Mouse (Mus musculus): Measurements from ENCODE around the gene Gabbr1.
"Not testable (repeated sequence)": the region's sequence is repeated elsewhere in the genome, so short reads cannot be mapped to it uniquely, and the experiment has no call there.

Gene Gabbr1

DNA sequence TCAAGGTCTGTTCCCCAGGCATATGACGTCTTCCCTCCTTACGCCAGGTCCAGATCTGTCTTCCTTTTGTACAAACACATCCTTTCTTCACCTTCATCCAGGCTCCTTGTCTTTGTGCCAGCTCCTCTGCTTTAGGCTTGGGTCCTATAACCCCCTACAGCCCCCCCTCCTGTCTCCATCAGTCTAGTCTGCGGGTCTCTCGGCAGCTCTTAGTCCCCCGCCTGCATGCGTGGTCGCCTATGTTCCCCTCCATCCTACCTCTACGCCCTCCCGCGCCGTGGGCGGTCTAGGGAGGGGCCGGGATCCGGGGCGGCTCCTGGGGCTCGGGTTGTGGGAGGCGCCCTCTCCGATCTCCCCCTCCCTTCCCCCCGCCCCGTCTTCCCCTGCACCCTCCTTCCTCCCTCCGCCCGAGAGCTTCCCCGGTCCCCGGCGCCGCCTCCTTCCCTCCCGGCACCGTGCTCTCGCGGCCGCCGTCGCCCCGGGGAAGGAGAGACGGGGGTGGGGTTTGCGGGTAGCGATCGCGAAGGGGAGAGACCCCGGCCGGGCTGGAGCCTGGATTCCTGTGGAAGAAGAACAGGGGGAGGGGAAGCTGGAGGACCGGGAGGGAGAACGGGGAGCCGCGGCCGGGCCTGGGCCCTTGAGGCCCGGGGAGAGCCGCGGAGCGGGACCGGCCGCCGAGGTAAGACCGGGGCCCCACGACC, at the start of gene Gabbr1:
TSS of gene Gabbr1 (plus strand) at position 356 of the 701 bp plus-strand sequence.
- peak; percentile 90 for DNase-seq

DNA sequence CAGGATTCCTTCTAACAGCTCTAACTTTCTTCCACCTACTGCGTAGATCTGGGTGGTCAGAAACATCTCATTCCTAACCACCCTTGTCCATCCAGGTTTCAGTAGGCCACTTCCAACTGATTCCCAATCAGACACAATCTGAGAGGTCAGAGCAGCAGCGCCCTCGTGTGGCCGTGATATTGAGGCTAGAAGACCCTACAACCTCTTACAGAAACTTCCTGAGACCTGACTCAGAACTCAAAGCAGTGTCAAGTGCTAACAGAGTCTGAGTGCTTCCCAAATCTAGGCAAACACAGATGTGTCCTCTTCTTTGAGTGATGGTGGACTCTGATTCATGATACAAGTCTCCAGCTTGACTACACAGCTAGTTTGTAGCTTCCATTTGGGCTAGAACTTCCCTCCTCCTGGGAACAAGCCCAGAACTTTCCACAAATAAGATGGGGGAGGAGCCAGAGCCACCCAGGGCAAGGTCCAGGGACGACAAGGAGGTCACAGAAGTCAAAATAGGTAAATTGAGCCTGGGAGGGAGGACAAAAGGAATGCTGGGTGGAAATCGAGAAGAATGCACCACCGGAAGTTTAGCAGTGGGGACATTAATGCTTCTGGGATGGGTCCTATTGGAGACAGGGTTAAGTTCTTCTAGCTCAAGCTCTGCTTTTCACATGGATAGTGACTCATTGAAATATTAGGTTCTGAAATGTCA, 48.6 kb upstream of the Gabbr1 start:
- DNase-seq = peak; percentile 56

DNA sequence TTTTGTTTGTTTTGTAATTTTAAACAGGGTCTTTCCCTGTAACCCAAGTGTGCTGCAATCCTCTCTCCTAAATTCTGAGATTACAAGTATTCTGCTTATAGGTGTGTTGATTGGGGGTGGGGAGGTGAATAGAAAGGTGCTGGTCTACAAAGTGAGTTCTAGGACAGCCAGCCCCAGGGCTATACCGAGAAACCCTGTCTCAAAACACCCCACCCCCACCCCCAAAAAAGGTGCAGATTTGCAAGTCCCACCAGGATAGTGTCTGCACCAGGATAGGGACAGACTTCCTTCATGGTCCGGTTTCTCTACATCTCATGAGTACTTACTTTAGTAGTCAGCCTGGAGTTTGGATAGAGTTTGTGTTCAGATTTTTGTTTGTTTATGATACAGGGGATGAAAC, 47.3 kb upstream of the Gabbr1 start:
- no peak for DNase-seq

GRCm38 (mm10) chr17:37000863-37001262, 44.9 kb upstream of the Gabbr1 start, which contains the start of gene Zfp57:
TSS of gene Zfp57 (plus strand) at chr17:37001163.
- no peak for DNase-seq

GRCm38 (mm10) chr17:37002364-37003330, 43.1 kb upstream of the Gabbr1 start:
- peak; percentile 18 for DNase-seq

DNA sequence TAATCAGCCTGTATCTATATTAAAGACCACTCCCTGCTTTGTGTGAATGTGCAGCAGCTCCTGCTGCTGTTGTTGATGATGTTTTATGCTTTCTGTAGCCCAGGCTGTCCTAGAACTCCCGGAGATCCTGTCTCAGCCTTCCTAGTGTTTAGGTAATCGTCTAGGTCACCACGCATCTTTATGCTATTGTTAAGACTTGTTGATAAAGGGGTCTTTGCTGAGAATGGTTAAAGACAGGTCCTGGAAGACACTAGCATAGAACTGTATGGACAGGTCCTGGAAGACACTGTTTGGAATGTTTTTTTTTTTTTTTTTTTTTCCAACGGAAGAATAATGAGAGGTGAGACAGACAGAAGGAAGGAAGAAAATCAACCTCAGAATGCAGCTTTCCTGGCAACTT, 42.4 kb upstream of the Gabbr1 start:
- DNase-seq = no peak

GRCm38 (mm10) chr17:37008161-37008560, 37.6 kb upstream of the Gabbr1 start:
- DNase-seq = no peak

DNA sequence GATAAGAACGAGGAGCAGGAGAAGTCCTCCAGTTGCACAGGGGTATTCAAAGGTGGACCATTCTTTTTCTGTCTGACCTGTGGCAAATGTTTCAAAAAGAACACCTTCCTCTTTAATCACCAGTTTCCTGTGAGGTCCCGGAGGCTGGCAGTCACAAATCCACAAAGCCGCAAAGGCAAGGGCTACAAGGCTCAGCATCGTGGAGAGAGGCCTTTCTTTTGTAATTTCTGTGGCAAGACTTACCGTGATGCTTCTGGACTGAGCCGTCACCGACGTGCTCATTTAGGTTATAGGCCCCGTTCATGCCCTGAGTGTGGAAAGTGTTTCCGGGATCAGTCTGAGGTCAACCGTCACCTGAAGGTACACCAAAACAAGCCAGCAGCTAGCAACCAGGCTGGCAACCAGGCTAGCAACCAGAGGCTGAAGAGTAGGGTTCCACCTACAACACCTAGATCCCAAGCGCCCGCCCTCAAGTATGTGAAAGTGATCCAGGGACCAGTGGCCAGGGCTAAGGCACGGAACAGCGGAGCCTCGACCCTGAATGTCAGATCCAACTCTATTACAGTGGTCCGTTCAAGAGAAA, 36.2 kb upstream of the Gabbr1 start:
- DNase-seq = no peak

GRCm38 (mm10) chr17:37011719-37012118, 34.0 kb upstream of the Gabbr1 start:
- no peak for DNase-seq

DNA sequence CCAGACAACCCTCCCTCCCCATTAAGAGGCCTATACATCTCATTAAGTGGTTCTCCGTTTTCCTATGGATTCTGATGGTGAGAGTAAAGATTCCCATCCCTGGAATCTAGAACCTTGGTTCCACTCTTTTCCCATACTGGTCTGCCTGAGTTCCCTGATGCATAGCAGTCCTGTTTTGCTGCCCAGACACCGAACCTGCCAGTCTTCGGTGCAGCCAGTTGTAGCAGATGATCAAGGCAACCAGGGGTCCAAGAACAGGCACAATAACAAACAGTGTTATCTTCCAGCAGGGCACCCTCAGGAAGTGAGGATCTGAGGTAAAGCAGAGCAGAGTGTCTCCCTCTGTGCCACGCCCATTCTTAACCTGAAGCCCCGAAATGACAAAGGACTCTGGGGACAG, 33.6 kb upstream of the Gabbr1 start:
- DNase-seq = no peak

GRCm38 (mm10) chr17:37016333-37016732, 29.4 kb upstream of the Gabbr1 start:
- DNase-seq = no peak

GRCm38 (mm10) chr17:37018328-37018727, 27.4 kb upstream of the Gabbr1 start:
- DNase-seq = no peak

GRCm38 (mm10) chr17:37019242-37019641, 26.5 kb upstream of the Gabbr1 start:
- DNase-seq = not testable (repeated sequence)

DNA sequence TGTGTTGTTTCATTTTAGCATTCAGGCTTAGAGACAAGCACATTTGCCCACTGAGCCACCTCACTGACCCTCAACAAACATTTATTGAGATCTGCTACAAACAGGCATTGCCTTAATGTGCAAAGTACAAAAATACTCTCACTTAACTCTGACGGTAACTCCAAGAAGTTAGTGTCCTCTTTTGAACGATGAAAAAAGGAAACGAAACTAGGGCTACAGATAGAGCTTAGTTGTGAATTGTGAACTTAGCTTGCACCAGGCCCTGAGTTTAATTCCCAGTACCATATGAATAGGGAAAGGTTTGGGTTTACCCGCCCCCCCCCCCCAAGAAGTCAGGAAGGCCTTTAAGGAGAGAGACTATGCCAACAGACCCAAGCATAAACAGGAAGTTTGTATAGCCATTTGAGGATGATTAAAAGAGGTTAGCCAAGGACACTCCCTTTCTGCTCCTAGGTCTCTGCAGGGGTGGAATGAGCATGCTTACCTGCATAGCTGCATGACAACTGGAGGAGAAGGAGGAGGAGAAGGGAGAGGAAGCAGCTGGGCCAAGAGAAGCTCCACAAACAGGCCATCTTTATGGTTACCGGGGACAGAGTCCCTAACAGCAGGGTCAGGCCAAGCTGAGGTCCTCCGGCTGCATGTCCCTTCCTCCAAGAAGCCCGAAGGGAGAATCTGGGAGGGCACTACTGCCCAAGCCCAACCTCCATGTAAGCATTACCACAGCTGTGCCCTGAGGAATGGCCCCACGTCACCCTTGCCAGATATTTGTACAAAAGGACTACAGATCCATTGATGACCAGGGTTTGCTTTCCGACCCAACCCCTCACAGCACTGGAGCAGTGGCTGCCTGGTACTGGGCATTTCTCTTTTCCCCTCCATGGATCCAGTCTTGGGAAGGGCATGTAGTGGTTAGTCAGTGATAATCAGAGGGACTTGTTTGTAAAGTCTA, 22.9 kb upstream of the Gabbr1 start, which contains the start of gene Mog:
TSS of gene Mog (minus strand) at position 771 of the 949 bp plus-strand sequence.
- peak; percentile 21 for DNase-seq

DNA sequence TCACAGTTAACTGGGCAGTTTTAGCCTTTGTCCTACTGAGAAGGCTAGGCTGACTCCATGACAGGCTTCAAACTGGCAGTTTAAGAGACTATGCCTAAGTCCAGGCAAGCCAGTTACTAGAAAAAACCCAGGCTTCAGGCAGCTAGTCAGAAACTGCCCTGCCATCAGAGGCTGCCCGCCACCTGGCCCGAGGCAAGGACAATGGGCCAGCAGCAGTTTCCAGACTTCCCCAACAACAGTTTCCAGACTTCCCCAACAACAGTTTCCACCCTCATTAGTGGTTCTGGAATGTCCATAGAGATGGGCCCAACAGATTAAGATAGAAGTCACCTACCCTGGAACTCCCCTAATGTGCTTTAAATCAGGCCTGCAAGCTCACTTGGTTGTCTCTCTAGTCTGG, 19.3 kb upstream of the Gabbr1 start:
- no peak for DNase-seq

DNA sequence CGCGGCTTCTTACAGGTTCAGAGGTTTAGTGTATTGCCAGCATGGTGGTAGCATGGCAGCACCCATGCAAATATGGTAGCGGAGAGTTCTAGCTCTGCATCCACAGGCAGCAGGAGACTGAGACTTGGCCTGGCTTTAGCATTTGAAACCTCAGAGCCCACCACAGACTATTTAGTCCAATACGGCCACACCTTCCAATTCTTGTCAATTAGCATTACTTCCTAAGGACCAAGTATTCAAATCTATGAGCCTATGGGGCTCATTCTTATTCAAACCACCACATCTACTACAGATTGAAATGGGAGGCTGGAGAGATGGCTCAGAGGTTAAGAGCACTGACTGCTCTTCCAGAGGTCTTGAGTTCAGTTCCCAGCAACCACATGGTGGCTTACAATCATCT, 18.3 kb upstream of the Gabbr1 start:
- peak; percentile 14 for DNase-seq

DNA sequence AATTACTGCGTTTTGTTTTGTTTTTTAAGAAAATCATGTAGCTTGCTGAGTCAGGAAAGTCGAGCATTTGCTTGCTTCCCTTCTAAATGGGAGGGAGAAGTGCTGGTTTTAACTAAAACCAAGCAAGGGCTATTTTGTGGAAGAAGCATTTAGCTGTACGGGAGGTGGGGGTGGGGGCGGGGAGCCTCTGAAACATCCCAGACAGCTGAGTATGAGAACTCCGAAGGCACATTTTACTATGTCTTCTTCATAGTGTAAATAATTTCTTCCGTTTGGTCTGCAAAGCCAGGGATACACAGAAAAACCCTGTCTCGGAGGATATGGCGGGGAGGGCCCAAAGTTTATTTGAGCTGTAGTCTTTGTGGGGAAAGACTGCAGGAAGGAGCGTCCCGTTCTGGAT, 17.6 kb upstream of the Gabbr1 start:
- no peak for DNase-seq

GRCm38 (mm10) chr17:37028683-37029120, 17.1 kb upstream of the Gabbr1 start:
- DNase-seq = peak; percentile 95

GRCm38 (mm10) chr17:37029162-37029561, 16.6 kb upstream of the Gabbr1 start:
- peak; percentile 14 for DNase-seq

- DNase-seq = no peak
Observed at GRCm38 (mm10) chr17:37039127-37039894, 6.5 kb upstream of the Gabbr1 start.
